Mouse (Mus musculus) heart, embryonic 16.5 days (tissue): ENCODE results near the gene Klf12. TPM values are rescaled to one million over a fixed set of nuclear protein-coding genes. Genes with fewer than 3 reads are reported as not detected.

Source experiments
- ATAC-seq: fragments of 200-750 bp; cut with Nextera tagmentation; replicated peaks from 2 replicates; pipeline ENCODE4 v1.8.0; 2017; ENCODE audit warnings: moderate number of reproducible peaks; ENCODE audit not compliant: insufficient read depth, low FRiP score; ENCODE audit errors: extremely low read depth
- H3K27ac ChIP-seq: fragments of 300-500 bp; sonication (generic); 2 replicates; pipeline ENCODE4 v1.5.1; 2014; ENCODE audit warnings: mild to moderate bottlenecking, low read length, control low read depth, moderate library complexity
- H3K27me3 ChIP-seq: fragments of 300-500 bp; sonication (generic); 2 replicates; pipeline ENCODE4 v1.6.1; 2014; ENCODE audit warnings: low read length, mixed read lengths; ENCODE audit not compliant: control insufficient read depth, insufficient read depth
- H3K36me3 ChIP-seq: fragments of 300-500 bp; sonication (generic); 2 replicates; pipeline ENCODE4 v1.6.1; 2014; ENCODE audit not compliant: control insufficient read depth, insufficient read depth
- H3K4me1 ChIP-seq: fragments of 300-500 bp; sonication (generic); 2 replicates; pipeline ENCODE4 v1.6.1; 2014; ENCODE audit warnings: low read length, mixed read lengths; ENCODE audit not compliant: control insufficient read depth, insufficient read depth
- H3K4me2 ChIP-seq: fragments of 300-500 bp; sonication (generic); 2 replicates; pipeline ENCODE4 v1.6.1; 2014; ENCODE audit warnings: low read depth, mild to moderate bottlenecking, control low read depth, low read length
- H3K4me3 ChIP-seq: fragments of 300-500 bp; sonication (generic); 2 replicates; pipeline ENCODE4 v1.5.1; 2014; ENCODE audit warnings: mild to moderate bottlenecking, control low read depth, low read length
- H3K9ac ChIP-seq: fragments of 300-500 bp; sonication (generic); 2 replicates; pipeline ENCODE4 v1.6.1; 2014; ENCODE audit warnings: low read length, control low read depth
- H3K9me3 ChIP-seq: fragments of 300-500 bp; sonication (generic); replicated peaks from 2 replicates; pipeline ENCODE4 v1.6.1; 2016; ENCODE audit warnings: low read length; ENCODE audit not compliant: control insufficient read depth
- WGBS: fragments of 180-500 bp; shearing (Covaris S2); extraction: QIAGEN DNeasy Blood & Tissue Kit; methylation state at CpG from one replicate; pipeline ENCODE4 v1.1.7; 2014; 5-methylcytosine and 5-hydroxymethylcytosine counted together
- polyA plus RNA-seq: library from polyadenylated mRNA; unstranded; fragments of >200 nt; fragmentation: Nextera tagmentation; extraction: Ambion mirVana; gene quantifications from 2 replicates; pipeline ENCODE4 v1.2.1, GENCODE M21; 2015

Klf12 gene
- polyA plus RNA-seq, 1 experiment from 2014 or later = 5.9 TPM

GRCm38 (mm10) chr14:100215213-100215785 lies 69.2 kb downstream of the Klf12 start:
- H3K9me3 ChIP-seq = no peaks in the 10 kb centered on the region
- H3K4me2 ChIP-seq = no peak overlapping the region
- H3K27ac ChIP-seq = no peak overlapping the region
- no peaks in the 10 kb centered on the region for H3K36me3 ChIP-seq
- no peaks in the 10 kb centered on the region for H3K27me3 ChIP-seq
- peaks cover 12% of the 10 kb centered on the region for H3K4me1 ChIP-seq
- 53% methylated on average over 4 of the region's 4 CpGs for WGBS
- no peak for ATAC-seq
- no peak overlapping the region for H3K4me3 ChIP-seq
- no peak overlapping the region for H3K9ac ChIP-seq

GRCm38 (mm10) chr14:100213066-100213465 lies 71.4 kb downstream of the Klf12 start:
- H3K4me1 ChIP-seq = peaks cover 12% of the 10 kb centered on the region
- no peak overlapping the region for H3K27ac ChIP-seq
- H3K4me3 ChIP-seq = no peak overlapping the region
- no peaks in the 10 kb centered on the region for H3K9me3 ChIP-seq
- H3K36me3 ChIP-seq = no peaks in the 10 kb centered on the region
- no peak overlapping the region for H3K9ac ChIP-seq
- H3K4me2 ChIP-seq = no peak overlapping the region
- WGBS = 69% methylated on average over 7 of the region's 7 CpGs
- ATAC-seq = no peak
- no peaks in the 10 kb centered on the region for H3K27me3 ChIP-seq

GRCm38 (mm10) chr14:100211826-100212117 lies 72.7 kb downstream of the Klf12 start:
- no peaks in the 10 kb centered on the region for H3K9me3 ChIP-seq
- no peak for ATAC-seq
- no peaks in the 10 kb centered on the region for H3K36me3 ChIP-seq
- H3K27me3 ChIP-seq = no peaks in the 10 kb centered on the region
- H3K4me1 ChIP-seq = peaks cover 12% of the 10 kb centered on the region
- WGBS = 88% methylated on average over 4 of the region's 4 CpGs
- no peak overlapping the region for H3K4me3 ChIP-seq
- no peak overlapping the region for H3K9ac ChIP-seq
- no peak overlapping the region for H3K4me2 ChIP-seq
- H3K27ac ChIP-seq = no peak overlapping the region

GRCm38 (mm10) chr14:100211036-100211825 lies 73.2 kb downstream of the Klf12 start:
- WGBS = 36% methylated on average over 11 of the region's 11 CpGs
- Histone ChIP-seq H3K9me3 (no peaks in the 10 kb centered on the region), H3K4me3 (no peak overlapping the region; the same call in 1 of the 2 replicates), H3K4me1 (peaks cover 12% of the 10 kb centered on the region), H3K36me3 (no peaks in the 10 kb centered on the region), H3K4me2 (peak overlapping the region; percentile 42), H3K9ac (no peak overlapping the region; the same call in 1 of the 2 replicates), H3K27me3 (no peaks in the 10 kb centered on the region), H3K27ac (peak overlapping the region; percentile 82)
- ATAC-seq = peak; percentile 90

- Histone ChIP-seq H3K4me1 (peaks cover 12% of the 10 kb centered on the region), H3K9me3 (no peaks in the 10 kb centered on the region), H3K4me3 (no peak overlapping the region), H3K9ac (no peak overlapping the region), H3K36me3 (no peaks in the 10 kb centered on the region), H3K27ac (no peak overlapping the region), H3K4me2 (no peak overlapping the region), H3K27me3 (no peaks in the 10 kb centered on the region)
- 42% methylated on average over 12 of the region's 12 CpGs for WGBS
- no peak for ATAC-seq
Observed at GRCm38 (mm10) chr14:100209814-100210419, 74.6 kb downstream of the Klf12 start.

- Histone ChIP-seq H3K4me2 (no peak overlapping the region), H3K4me3 (no peak overlapping the region), H3K27ac (no peak overlapping the region), H3K9me3 (no peaks in the 10 kb centered on the region), H3K9ac (no peak overlapping the region), H3K4me1 (peaks cover 12% of the 10 kb centered on the region), H3K36me3 (no peaks in the 10 kb centered on the region), H3K27me3 (no peaks in the 10 kb centered on the region)
- WGBS = 92% methylated on average over 3 of the region's 3 CpGs
- ATAC-seq = no peak
Observed at GRCm38 (mm10) chr14:100207081-100207480, 77.4 kb downstream of the Klf12 start.

- no peaks in the 10 kb centered on the region for H3K9me3 ChIP-seq
- WGBS = 92% methylated on average over 3 of the region's 3 CpGs
- no peaks in the 10 kb centered on the region for H3K36me3 ChIP-seq
Observed at GRCm38 (mm10) chr14:100206207-100206606, 78.3 kb downstream of the Klf12 start.

GRCm38 (mm10) chr14:100200058-100200688 lies 84.3 kb downstream of the Klf12 start:
- Histone ChIP-seq H3K4me3 (no peak overlapping the region), H3K27me3 (no peaks in the 10 kb centered on the region), H3K4me1 (no peaks in the 10 kb centered on the region), H3K4me2 (no peak overlapping the region), H3K27ac (no peak overlapping the region), H3K9me3 (no peaks in the 10 kb centered on the region), H3K9ac (no peak overlapping the region), H3K36me3 (no peaks in the 10 kb centered on the region)
- no peak for ATAC-seq
- WGBS = 79% methylated on average over 6 of the region's 6 CpGs

More at GRCm38 (mm10) chr14:100206207-100206606, 78.3 kb downstream of the Klf12 start:
- Histone ChIP-seq H3K27ac (no peak overlapping the region), H3K27me3 (no peaks in the 10 kb centered on the region), H3K9ac (no peak overlapping the region), H3K4me1 (peaks cover 7% of the 10 kb centered on the region), H3K4me3 (no peak overlapping the region), H3K4me2 (no peak overlapping the region)
- ATAC-seq = no peak

- 93% methylated on average over 4 of the region's 4 CpGs for WGBS
- no peak overlapping the region for H3K27ac ChIP-seq
- no peaks in the 10 kb centered on the region for H3K9me3 ChIP-seq
- no peak overlapping the region for H3K9ac ChIP-seq
- H3K36me3 ChIP-seq = no peaks in the 10 kb centered on the region
- H3K4me1 ChIP-seq = no peaks in the 10 kb centered on the region
- ATAC-seq = no peak
- no peak overlapping the region for H3K4me2 ChIP-seq
- no peaks in the 10 kb centered on the region for H3K27me3 ChIP-seq
- H3K4me3 ChIP-seq = no peak overlapping the region
Observed at GRCm38 (mm10) chr14:100198636-100199035, 85.8 kb downstream of the Klf12 start.
